In genomic region chr5:12555401-12555800, GRCm38 (mm10) we compare ENCODE assay signal across 16 mouse cellular contexts.
"Had no signal": no experiment of that assay in that cellular context is flagged by ENCODE, and none has a peak within 500 bp of the region (broad histone marks: within the 10 kb centered on the region; RNA-seq: fewer than 3 reads in every experiment).

No protein-coding gene starts in this region.

- H3K27ac ChIP-seq: neural tube, embryonic 12.5 days; neural tube, embryonic 13.5 days; neural tube, embryonic 15.5 days; stomach, embryonic 15.5 days; stomach, postnatal 0 days had no signal

- DNase-seq: retina, postnatal 1 day; right cerebral cortex, adult 18-20 months; right cerebral cortex, postnatal 14 days; right cerebral cortex, postnatal 25 days; right cerebral cortex, postnatal 4 days; thymus, adult 18-20 months; thymus, adult 2 months; thymus, postnatal 14 days; thymus, postnatal 25 days; thymus, postnatal 36 days; thymus, postnatal 4 days had no signal

- H3K4me3 ChIP-seq: neural tube, embryonic 12.5 days; neural tube, embryonic 13.5 days; neural tube, embryonic 15.5 days; stomach, embryonic 15.5 days had no signal

- H3K4me1 ChIP-seq: neural tube, embryonic 12.5 days; neural tube, embryonic 13.5 days; neural tube, embryonic 15.5 days; stomach, embryonic 15.5 days had no signal

- H3K36me3 ChIP-seq: neural tube, embryonic 12.5 days; neural tube, embryonic 13.5 days; neural tube, embryonic 15.5 days; stomach, embryonic 15.5 days had no signal

- H3K9me3 ChIP-seq: neural tube, embryonic 12.5 days; neural tube, embryonic 13.5 days; neural tube, embryonic 15.5 days; stomach, embryonic 15.5 days had no signal

- H3K27me3 ChIP-seq: neural tube, embryonic 12.5 days; neural tube, embryonic 13.5 days; neural tube, embryonic 15.5 days; stomach, embryonic 15.5 days had no signal

- H3K9ac ChIP-seq: neural tube, embryonic 12.5 days; neural tube, embryonic 13.5 days; neural tube, embryonic 15.5 days; stomach, embryonic 15.5 days had no signal
